Mouse (Mus musculus) embryonic facial prominence, embryonic 14.5 days (tissue): ENCODE data around the gene Gm13199. TPM values are rescaled to one million over a fixed set of nuclear protein-coding genes. Genes with fewer than 3 reads are reported as not detected.

Experiments
- polyA plus RNA-seq: library from polyadenylated mRNA; unstranded; fragments of >200 nt; fragmentation: Nextera tagmentation; extraction: Ambion mirVana; gene quantifications from 2 replicates; pipeline ENCODE4 v1.2.1, GENCODE M21; 2014

Gene Gm13199
- polyA plus RNA-seq, 1 experiment from 2014 or later, result 1.5 TPM

Other genes starting within 250 kb of the Gm13199 start
- gene Camk1d, start 148.4 kb downstream of the Gm13199 start, polyA plus RNA-seq, result 6.2 and 7.0 TPM in 2 replicates
- gene Nudt5, start 17.9 kb downstream of the Gm13199 start, polyA plus RNA-seq, result 53.4 and 57.2 TPM in 2 replicates
- 259 and 265 TPM in 2 replicates for gene Cdc123, start 17.8 kb downstream of the Gm13199 start, polyA plus RNA-seq
- 69.4 and 79.2 TPM in 2 replicates for gene Sec61a2, start 32.5 kb upstream of the Gm13199 start, polyA plus RNA-seq
- gene Dhtkd1, start 79.9 kb upstream of the Gm13199 start, polyA plus RNA-seq, result 1.9 and 2.2 TPM in 2 replicates
- gene Upf2, start 88.5 kb upstream of the Gm13199 start, polyA plus RNA-seq, result 9.0 and 10.7 TPM in 2 replicates